Mouse (Mus musculus) lung, postnatal 0 days (tissue): ENCODE measurements around the gene Zscan25. TPM values are rescaled to one million over a fixed set of nuclear protein-coding genes. Genes with fewer than 3 reads are reported as not detected.
"Not testable (repeated sequence)": the region's sequence is repeated elsewhere in the genome, so short reads cannot be mapped to it uniquely, and the experiment has no call there.

Experiments used
- ATAC-seq: fragments of 200-750 bp; cut with Nextera tagmentation; 2 replicates; pipeline ENCODE4 v1.8.0; 2017; ENCODE audit warnings: moderate library complexity
- DNase-seq: peaks from one replicate; pipeline ENCODE4 v3.0.0-alpha.2; 2016; ENCODE audit warnings: low spot score
- H3K27ac ChIP-seq: fragments of 300-500 bp; sonication (generic); 2 replicates; pipeline ENCODE4 v1.5.1; 2014; ENCODE audit warnings: antibody characterized with exemption, mild to moderate bottlenecking, low read length, mixed read lengths
- H3K27me3 ChIP-seq: fragments of 300-500 bp; sonication (generic); replicated peaks from 2 replicates; pipeline ENCODE4 v1.6.1; 2014; ENCODE audit warnings: low read length, mixed read lengths; ENCODE audit not compliant: insufficient read depth
- H3K36me3 ChIP-seq: fragments of 300-500 bp; sonication (generic); 2 replicates; pipeline ENCODE4 v1.6.1; 2014; ENCODE audit warnings: low read length, mixed read lengths; ENCODE audit not compliant: insufficient read depth
- H3K4me1 ChIP-seq: fragments of 300-500 bp; sonication (generic); 2 replicates; pipeline ENCODE4 v1.6.1; 2014; ENCODE audit warnings: antibody characterized with exemption, low read depth, low read length, mixed read lengths; ENCODE audit not compliant: insufficient read depth
- H3K4me2 ChIP-seq: fragments of 300-500 bp; sonication (generic); replicated peaks from 2 replicates; pipeline ENCODE4 v1.6.1; 2014; ENCODE audit warnings: low read depth, mild to moderate bottlenecking, low read length, moderate library complexity, mixed read lengths
- H3K4me3 ChIP-seq: fragments of 300-500 bp; sonication (generic); 2 replicates; pipeline ENCODE4 v1.5.1; 2014; ENCODE audit warnings: low read depth, low read length
- H3K9ac ChIP-seq: fragments of 300-500 bp; sonication (generic); replicated peaks from 2 replicates; pipeline ENCODE4 v1.6.1; 2014; ENCODE audit warnings: low read depth, mild to moderate bottlenecking
- H3K9me3 ChIP-seq: fragments of 300-500 bp; sonication (generic); 2 replicates; pipeline ENCODE4 v1.6.1; 2016; ENCODE audit warnings: low read length, mixed read lengths
- CTCF ChIP-seq: IDR thresholded peaks from 2 replicates; pipeline ENCODE4 v1.5.1; 2016; ENCODE audit warnings: antibody characterized with exemption, mild to moderate bottlenecking
- EP300 ChIP-seq: IDR thresholded peaks from 2 replicates; pipeline ENCODE4 v1.6.1; 2016; ENCODE audit warnings: antibody characterized with exemption, mild to moderate bottlenecking, control low read depth
- WGBS: fragments of 180-500 bp; shearing (Covaris S2); extraction: QIAGEN DNeasy Blood & Tissue Kit; methylation state at CpG from one replicate; pipeline ENCODE4 v1.1.7; 2014; 5-methylcytosine and 5-hydroxymethylcytosine counted together
- polyA plus RNA-seq: library from polyadenylated mRNA; unstranded; fragments of >200 nt; fragmentation: Nextera tagmentation; extraction: Ambion mirVana; gene quantifications from 2 replicates; pipeline ENCODE4 v1.2.1, GENCODE M21; 2015

Zscan25 gene
- polyA plus RNA-seq, 1 experiment from 2014 or later = 0.54 TPM

DNA sequence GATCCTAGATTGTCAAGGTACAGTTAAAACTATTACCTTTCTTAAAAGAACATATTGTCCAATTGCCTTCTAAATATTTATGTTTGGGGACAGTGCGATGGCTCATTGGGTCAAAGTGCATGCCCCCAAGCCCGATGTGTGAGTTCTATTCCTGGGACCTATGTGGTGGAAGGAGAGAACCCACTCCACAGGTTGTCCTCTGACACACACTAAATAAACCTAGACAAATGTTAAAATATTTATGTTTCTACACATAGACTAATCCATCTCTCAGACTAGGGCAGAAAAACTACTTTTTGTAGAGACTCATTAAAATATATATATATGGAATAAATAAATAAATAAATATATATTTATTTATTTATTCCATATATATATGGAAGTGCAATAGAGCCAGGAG, 352 bp upstream of the Zscan25 start:
- Histone ChIP-seq H3K36me3 (no peaks in the 10 kb centered on the region), H3K4me3 (peak overlapping the region; percentile 73; the same call in 1 of the 2 replicates), H3K27me3 (no peaks in the 10 kb centered on the region), H3K9me3 (no peaks in the 10 kb centered on the region), H3K4me1 (no peaks in the 10 kb centered on the region; the same call in 1 of the 2 replicates), H3K9ac (no peak overlapping the region), H3K4me2 (peak overlapping the region; percentile 75; the same call in 1 of the 2 replicates), H3K27ac (no peak overlapping the region)
- 87% methylated on average over 2 of the region's 2 CpGs for WGBS
- DNase-seq (no peak), ATAC-seq (no peak)
- TF ChIP-seq EP300 (no peak), CTCF (no peak)

GRCm38 (mm10) chr5:145288382-145288781, 8.1 kb downstream of the Zscan25 start:
- no peak overlapping the region for H3K4me3 ChIP-seq
- H3K36me3 ChIP-seq = peaks cover 43% of the 10 kb centered on the region
- 92% methylated on average over 5 of the region's 5 CpGs for WGBS
- no peaks in the 10 kb centered on the region for H3K9me3 ChIP-seq
- TF ChIP-seq CTCF = no peak
- no peak for TF ChIP-seq EP300
- no peaks in the 10 kb centered on the region for H3K27me3 ChIP-seq
- no peak overlapping the region for H3K27ac ChIP-seq
- ATAC-seq (no peak), DNase-seq (no peak)
- H3K9ac ChIP-seq = no peak overlapping the region
- H3K4me1 ChIP-seq = no peaks in the 10 kb centered on the region
- no peak overlapping the region for H3K4me2 ChIP-seq

DNA sequence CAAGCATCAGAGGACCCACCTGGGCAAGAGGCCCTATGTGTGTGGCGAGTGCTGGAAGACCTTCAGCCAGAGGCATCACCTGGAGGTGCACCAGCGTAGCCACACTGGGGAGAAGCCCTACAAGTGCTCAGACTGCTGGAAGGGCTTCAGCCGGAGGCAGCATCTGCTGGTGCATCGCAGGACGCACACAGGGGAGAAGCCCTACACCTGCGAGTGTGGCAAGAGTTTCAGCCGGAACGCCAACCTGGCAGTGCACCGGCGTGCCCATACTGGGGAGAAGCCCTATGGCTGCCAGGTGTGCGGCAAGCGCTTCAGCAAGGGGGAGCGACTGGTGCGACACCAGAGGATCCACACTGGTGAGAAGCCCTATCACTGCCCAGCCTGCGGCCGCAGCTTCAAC, 10.4 kb downstream of the Zscan25 start:
- H3K36me3 ChIP-seq = peaks cover 37% of the 10 kb centered on the region
- no peak overlapping the region for H3K27ac ChIP-seq
- no peak overlapping the region for H3K4me3 ChIP-seq
- H3K9ac ChIP-seq = no peak overlapping the region
- H3K27me3 ChIP-seq = no peaks in the 10 kb centered on the region
- TF ChIP-seq CTCF (no peak), EP300 (no peak)
- H3K9me3 ChIP-seq = no peaks in the 10 kb centered on the region
- H3K4me2 ChIP-seq = no peak overlapping the region
- WGBS = 99% methylated on average over 15 of the region's 16 CpGs
- ATAC-seq = no peak
- DNase-seq = no peak
- no peaks in the 10 kb centered on the region for H3K4me1 ChIP-seq

GRCm38 (mm10) chr5:145292398-145292797, 12.1 kb downstream of the Zscan25 start:
- Histone ChIP-seq H3K4me1 (no peaks in the 10 kb centered on the region), H3K27ac (no peak overlapping the region), H3K4me2 (no peak overlapping the region), H3K4me3 (no peak overlapping the region), H3K27me3 (no peaks in the 10 kb centered on the region), H3K36me3 (peaks cover 32% of the 10 kb centered on the region), H3K9ac (no peak overlapping the region), H3K9me3 (no peaks in the 10 kb centered on the region)
- WGBS = 93% methylated on average over 6 of the region's 6 CpGs
- TF ChIP-seq EP300 (no peak), CTCF (no peak)
- no peak for ATAC-seq
- no peak for DNase-seq

DNA sequence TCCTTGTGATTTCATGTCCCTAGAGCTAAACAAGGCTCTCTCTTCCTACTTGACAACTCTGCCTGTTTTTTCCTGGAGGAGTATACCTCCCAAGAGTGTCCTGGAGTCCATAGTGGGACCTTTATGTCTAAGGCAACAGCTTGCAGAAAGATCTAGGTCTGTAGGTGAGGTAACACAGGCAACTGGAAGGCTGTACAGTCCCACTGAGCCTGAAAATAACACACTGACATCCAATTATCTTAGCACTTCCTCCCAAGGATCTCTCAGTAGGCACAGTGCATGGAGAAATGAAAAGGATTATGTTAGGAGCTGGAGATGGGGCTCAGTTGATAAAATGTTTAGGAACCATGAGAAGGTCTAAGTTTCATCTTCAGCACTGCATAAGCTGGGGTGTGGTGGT, 20.2 kb downstream of the Zscan25 start:
- TF ChIP-seq EP300 (no peak), CTCF (no peak)
- no peaks in the 10 kb centered on the region for H3K4me1 ChIP-seq
- H3K27me3 ChIP-seq = no peaks in the 10 kb centered on the region
- DNase-seq (no peak), ATAC-seq (no peak)
- no peaks in the 10 kb centered on the region for H3K36me3 ChIP-seq
- H3K9ac ChIP-seq = no peak overlapping the region
- no peaks in the 10 kb centered on the region for H3K9me3 ChIP-seq
- H3K4me3 ChIP-seq = no peak overlapping the region
- no peak overlapping the region for H3K27ac ChIP-seq
- H3K4me2 ChIP-seq = no peak overlapping the region

GRCm38 (mm10) chr5:145301796-145302195, 21.5 kb downstream of the Zscan25 start:
- not testable (repeated sequence) for H3K4me1 ChIP-seq, H3K36me3 ChIP-seq, H3K27ac ChIP-seq, H3K9me3 ChIP-seq, H3K27me3 ChIP-seq, H3K4me3 ChIP-seq, H3K4me2 ChIP-seq, H3K9ac ChIP-seq, ATAC-seq, DNase-seq
- 64% methylated on average over 4 of the region's 4 CpGs for WGBS

DNA sequence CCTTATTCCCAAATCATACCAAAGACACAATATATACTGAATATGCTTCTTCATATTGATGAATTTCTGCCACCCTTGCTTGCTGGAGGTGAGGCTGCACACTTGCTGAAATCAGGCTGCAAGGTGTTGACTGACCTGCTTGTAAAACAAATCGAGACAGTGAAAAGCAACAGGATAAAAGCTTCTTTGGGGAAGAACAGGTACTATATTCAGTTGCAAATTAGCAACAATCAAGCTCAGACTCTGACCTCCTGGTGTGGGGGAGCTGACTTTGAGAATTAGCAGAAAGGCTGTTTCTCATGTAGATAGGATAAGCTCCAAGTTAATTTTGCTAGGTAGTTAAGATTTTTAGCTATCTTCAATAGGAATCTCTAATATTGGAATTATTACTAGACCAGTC, 22.1 kb downstream of the Zscan25 start:
- Histone ChIP-seq H3K27me3 (no peaks in the 10 kb centered on the region), H3K4me1 (no peaks in the 10 kb centered on the region), H3K4me2 (no peak overlapping the region), H3K4me3 (no peak overlapping the region), H3K9ac (no peak overlapping the region), H3K36me3 (no peaks in the 10 kb centered on the region), H3K27ac (no peak overlapping the region), H3K9me3 (no peaks in the 10 kb centered on the region)
- DNase-seq (no peak), ATAC-seq (no peak)
- TF ChIP-seq CTCF = no peak
- no peak for TF ChIP-seq EP300
- 68% methylated on average over 1 of the region's 1 CpGs for WGBS

DNA sequence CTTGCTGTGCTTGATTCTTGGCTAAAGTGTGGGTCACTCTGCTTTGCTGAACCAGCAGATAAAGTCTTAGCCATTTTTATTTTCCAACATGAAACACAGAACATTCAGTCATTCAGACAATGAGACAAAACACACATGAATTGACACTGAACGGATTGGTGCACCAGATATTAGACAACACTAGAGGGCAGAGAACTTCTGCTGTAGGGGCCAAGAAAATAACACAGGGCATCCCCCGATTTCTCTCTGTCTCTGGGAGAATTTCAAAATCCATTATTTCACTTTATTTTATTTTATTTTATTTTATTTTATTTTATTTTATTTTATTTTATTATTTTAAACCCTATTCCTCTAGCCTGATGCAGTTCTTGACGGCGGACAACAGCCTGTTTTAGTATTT, 26.7 kb downstream of the Zscan25 start:
- WGBS = 87% methylated on average over 4 of the region's 4 CpGs
- not testable (repeated sequence) for DNase-seq, H3K4me1 ChIP-seq, H3K36me3 ChIP-seq, H3K27me3 ChIP-seq, ATAC-seq, H3K27ac ChIP-seq, H3K9me3 ChIP-seq, H3K9ac ChIP-seq, H3K4me3 ChIP-seq, H3K4me2 ChIP-seq

DNA sequence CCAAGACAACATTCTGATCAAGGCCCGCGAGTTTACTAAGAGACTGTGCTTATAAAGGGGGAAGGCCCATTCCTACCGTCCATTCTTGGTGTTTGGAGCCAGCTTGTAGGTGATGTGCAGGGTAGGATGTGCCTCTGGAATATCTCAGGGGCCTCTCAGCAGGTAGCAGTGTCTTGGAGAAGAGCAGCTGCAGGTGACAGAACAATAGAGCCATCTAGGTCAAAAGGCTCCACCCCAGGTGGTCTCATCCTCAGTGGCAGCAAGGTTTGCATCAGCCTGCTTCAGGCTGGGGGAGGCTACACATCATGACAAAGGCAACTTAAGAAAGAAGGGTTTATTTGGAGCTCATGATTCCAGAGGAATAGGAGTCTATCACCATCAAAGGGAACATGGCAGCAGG, 27.5 kb downstream of the Zscan25 start:
- not testable (repeated sequence) for H3K4me3 ChIP-seq, H3K27me3 ChIP-seq, H3K36me3 ChIP-seq, H3K27ac ChIP-seq, H3K9me3 ChIP-seq, H3K9ac ChIP-seq, DNase-seq, H3K4me1 ChIP-seq, H3K4me2 ChIP-seq, ATAC-seq
- WGBS = 81% methylated on average over 3 of the region's 3 CpGs
